Mouse (Mus musculus): ENCODE measurements around the gene Ifnar2. TPM values are rescaled to one million over a fixed set of nuclear protein-coding genes. Genes with fewer than 3 reads are reported as not detected.

Ifnar2 gene
- polyA plus RNA-seq, 1 experiment from 2014 or later, result 32.5 TPM

DNA sequence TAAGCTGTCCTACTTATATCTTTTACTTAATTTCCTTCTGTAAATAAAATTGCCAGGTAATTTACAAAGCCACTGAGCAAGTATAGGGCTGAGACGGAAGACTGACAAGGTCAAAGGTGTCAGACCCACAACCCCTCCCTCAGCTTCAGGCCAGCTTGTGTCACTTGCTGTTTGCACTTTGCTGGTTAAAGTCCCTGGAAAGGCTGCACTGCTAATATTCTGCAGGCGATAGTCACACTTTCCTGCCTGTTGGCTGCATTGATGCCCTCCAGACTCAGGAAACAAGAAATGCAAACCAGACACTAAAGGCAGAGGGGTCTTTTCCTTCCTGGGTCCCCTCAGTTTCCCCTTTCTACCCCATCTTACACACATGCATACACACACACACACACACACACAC, 10.6 kb upstream of the Ifnar2 start:
- Histone ChIP-seq H3K27ac (no peak overlapping the region), H3K9ac (no peak overlapping the region), H3K4me2 (no peak overlapping the region), H3K4me3 (no peak overlapping the region), H3K27me3 (peaks cover under 1% of the 10 kb centered on the region; the same call in 1 of the 2 replicates), H3K4me1 (no peaks in the 10 kb centered on the region), H3K36me3 (ENCODE audit: poor library complexity, severe bottlenecking) (no peaks in the 10 kb centered on the region), H3K9me3 (replicated peaks) (no peaks in the 10 kb centered on the region)
- WGBS, result 74% methylated on average over 2 of the region's 2 CpGs
- no peak for ATAC-seq

DNA sequence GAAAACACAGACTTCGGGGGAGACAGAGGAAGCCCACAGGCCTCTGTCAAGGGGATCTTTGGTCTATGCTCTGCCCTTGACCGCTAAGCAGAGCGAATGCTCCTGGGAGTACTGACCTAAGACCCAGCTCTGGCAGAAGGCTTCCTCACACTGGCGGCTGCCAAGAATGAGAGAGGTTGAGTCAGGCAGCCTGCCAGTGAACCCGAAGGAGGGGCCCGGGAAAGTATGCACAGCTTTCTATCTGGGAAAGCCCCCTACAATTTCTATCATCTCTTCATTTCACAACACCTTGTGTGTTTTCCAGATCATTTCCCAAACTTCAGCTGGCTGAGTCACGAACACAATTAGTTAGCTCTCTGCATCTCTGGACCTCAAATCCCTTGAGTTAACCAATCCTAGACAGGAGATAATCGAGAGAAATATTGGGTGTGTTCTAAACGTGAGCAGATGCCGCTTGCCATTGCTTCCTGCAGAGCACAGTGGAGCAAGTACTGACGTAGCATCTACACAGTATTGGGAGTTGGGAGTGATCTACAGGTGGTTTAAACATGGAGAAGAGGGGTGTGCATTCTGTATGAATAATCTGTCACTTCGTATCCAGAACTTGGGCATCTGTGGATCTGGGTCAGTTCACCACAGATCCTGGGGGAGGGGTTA, 9.8 kb upstream of the Ifnar2 start:
- H3K4me2 ChIP-seq, result no peak overlapping the region
- H3K9me3 ChIP-seq (replicated peaks), result no peaks in the 10 kb centered on the region
- no peaks in the 10 kb centered on the region for H3K4me1 ChIP-seq
- no peaks in the 10 kb centered on the region for H3K36me3 ChIP-seq (ENCODE audit: poor library complexity, severe bottlenecking)
- no peak overlapping the region for H3K27ac ChIP-seq
- ATAC-seq, result no peak
- no peak overlapping the region for H3K4me3 ChIP-seq
- H3K27me3 ChIP-seq, result no peaks in the 10 kb centered on the region
- H3K9ac ChIP-seq, result no peak overlapping the region
- 73% methylated on average over 12 of the region's 12 CpGs for WGBS

DNA sequence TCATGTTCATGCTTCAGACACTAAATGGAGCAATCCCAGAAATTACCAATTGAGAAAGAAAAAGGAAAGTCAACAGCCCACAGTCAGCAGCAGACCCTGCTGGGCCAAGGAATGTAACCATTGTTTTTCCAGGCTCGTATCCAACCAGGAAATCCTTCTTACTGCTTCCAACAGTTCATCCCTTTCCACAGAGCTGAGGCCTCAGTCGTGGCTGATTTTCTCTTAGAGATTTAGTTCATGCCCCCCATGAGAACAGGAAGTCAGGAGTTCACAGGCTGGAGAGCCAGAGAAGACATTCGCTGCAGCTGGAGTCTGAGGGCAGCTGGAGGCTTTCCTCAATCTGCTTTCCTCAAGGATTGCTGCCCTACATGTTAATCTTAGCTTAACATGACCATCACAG, 9.1 kb upstream of the Ifnar2 start:
- Histone ChIP-seq H3K4me2 (no peak overlapping the region), H3K9ac (no peak overlapping the region), H3K27ac (no peak overlapping the region), H3K4me1 (no peaks in the 10 kb centered on the region), H3K4me3 (no peak overlapping the region), H3K36me3 (ENCODE audit: poor library complexity, severe bottlenecking) (no peaks in the 10 kb centered on the region), H3K27me3 (no peaks in the 10 kb centered on the region), H3K9me3 (replicated peaks) (no peaks in the 10 kb centered on the region)
- ATAC-seq, result no peak
- 36% methylated on average over 3 of the region's 3 CpGs for WGBS

- Histone ChIP-seq H3K9ac (no peak overlapping the region), H3K4me2 (no peak overlapping the region), H3K9me3 (replicated peaks) (no peaks in the 10 kb centered on the region; the same call in 1 of the 2 replicates), H3K4me3 (no peak overlapping the region), H3K27me3 (no peaks in the 10 kb centered on the region), H3K36me3 (ENCODE audit: poor library complexity, severe bottlenecking) (no peaks in the 10 kb centered on the region), H3K4me1 (no peaks in the 10 kb centered on the region), H3K27ac (no peak overlapping the region)
- ATAC-seq, result no peak
Measured at GRCm38 (mm10) chr16:91366567-91366966, 6.0 kb upstream of the Ifnar2 start.

DNA sequence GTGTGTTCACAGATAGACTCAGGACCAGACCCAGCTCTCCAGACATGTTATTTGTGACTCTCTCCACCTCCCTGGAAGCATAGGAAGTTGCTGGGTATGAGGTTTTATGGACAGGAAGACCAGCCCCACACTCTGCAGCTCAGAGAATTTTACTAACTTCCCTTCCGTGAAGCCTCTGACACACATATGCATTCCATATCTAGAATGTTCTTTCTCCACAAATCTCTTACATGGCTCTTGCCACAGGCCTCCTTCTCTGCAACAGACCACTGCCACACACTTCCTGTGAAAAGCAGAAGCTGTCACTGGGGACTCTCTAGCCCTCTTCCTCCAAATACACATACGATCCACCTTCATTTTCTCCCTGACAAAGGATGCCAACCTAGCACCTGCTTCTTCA, 5.5 kb upstream of the Ifnar2 start:
- no peaks in the 10 kb centered on the region; the same call in 1 of the 2 replicates for H3K9me3 ChIP-seq (replicated peaks)
- H3K4me3 ChIP-seq, result no peak overlapping the region
- no peaks in the 10 kb centered on the region for H3K36me3 ChIP-seq (ENCODE audit: poor library complexity, severe bottlenecking)
- no peak overlapping the region for H3K4me2 ChIP-seq
- no peak overlapping the region for H3K9ac ChIP-seq
- H3K27me3 ChIP-seq, result no peaks in the 10 kb centered on the region
- no peaks in the 10 kb centered on the region for H3K4me1 ChIP-seq
- no peak for ATAC-seq
- no peak overlapping the region for H3K27ac ChIP-seq
- 95% methylated on average over 2 of the region's 2 CpGs for WGBS

DNA sequence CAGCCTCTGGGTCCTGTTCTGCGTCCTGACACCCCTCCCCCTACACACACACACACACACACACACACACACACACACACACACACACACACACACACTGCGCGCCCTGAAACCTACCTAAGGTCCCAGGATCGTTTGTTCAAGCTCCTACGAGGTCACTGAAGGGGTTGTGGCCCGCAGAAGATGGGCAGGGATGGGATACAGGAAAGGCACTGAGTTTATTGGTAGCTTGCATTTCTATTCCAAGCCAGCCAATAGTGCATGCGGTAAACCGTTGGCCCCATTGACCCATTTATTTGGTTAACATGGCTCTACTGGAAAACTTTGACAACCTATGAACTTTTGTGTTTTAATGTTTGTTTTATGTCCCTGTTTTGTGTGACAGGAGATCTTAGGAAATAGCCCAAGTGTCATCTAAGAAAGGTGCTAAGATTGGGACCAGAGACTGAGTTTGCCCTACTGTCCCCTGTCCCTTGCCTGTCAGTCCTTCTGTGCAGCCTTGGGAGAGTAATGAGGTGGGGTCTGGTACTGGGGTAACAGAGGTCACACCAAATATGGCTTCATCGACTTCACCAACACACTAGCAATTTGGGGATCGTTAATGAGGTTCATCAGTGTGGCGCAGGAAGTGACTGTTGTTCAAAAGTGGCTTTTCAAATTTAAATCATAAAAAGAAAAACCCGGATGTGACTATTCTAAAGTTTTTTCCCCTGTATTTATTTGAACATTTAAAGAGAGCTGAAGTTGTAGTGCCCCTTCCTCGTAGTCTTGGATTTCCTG, 1.1 kb downstream of the Ifnar2 start:
- Histone ChIP-seq H3K27ac (peak overlapping the region; percentile 95), H3K27me3 (no peaks in the 10 kb centered on the region), H3K9me3 (replicated peaks) (no peaks in the 10 kb centered on the region; the same call in 1 of the 2 replicates), H3K4me1 (peaks cover 19% of the 10 kb centered on the region), H3K9ac (peak overlapping the region; percentile 95), H3K4me2 (peak overlapping the region; percentile 73), H3K36me3 (ENCODE audit: poor library complexity, severe bottlenecking) (peaks cover 3% of the 10 kb centered on the region; the same call in 1 of the 2 replicates), H3K4me3 (peak overlapping the region; percentile 82)
- 53% methylated on average over 12 of the region's 13 CpGs for WGBS
- ATAC-seq, result no peak

DNA sequence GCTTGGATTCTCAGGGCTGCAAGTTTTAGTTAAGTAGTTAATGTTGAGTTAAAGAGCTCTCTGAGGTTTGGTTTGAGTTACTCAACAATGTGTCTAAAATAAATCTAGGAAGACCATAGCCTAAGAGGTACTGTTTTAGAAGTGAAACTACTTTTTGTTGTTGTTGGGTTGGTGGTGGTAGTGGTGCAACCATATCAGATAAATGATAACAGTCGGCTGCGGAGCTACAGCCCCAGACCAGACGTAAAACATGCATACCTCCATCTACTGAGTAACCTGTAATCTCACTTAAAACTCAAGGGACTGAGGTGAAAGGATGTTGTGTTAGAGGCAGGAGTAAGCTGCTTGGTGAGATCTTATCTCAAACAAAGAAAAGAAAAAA, 1.7 kb downstream of the Ifnar2 start:
- H3K27ac ChIP-seq, result no peak overlapping the region
- H3K27me3 ChIP-seq, result no peaks in the 10 kb centered on the region
- H3K4me1 ChIP-seq, result peaks cover 25% of the 10 kb centered on the region
- H3K4me3 ChIP-seq, result peak overlapping the region; percentile 82; the same call in 1 of the 2 replicates
- H3K9ac ChIP-seq, result no peak overlapping the region
- peaks cover 3% of the 10 kb centered on the region; the same call in 1 of the 2 replicates for H3K36me3 ChIP-seq (ENCODE audit: poor library complexity, severe bottlenecking)
- ATAC-seq, result no peak
- 96% methylated on average over 3 of the region's 3 CpGs for WGBS
- no peaks in the 10 kb centered on the region; the same call in 1 of the 2 replicates for H3K9me3 ChIP-seq (replicated peaks)
- H3K4me2 ChIP-seq, result peak overlapping the region; percentile 73; the same call in 1 of the 2 replicates

DNA sequence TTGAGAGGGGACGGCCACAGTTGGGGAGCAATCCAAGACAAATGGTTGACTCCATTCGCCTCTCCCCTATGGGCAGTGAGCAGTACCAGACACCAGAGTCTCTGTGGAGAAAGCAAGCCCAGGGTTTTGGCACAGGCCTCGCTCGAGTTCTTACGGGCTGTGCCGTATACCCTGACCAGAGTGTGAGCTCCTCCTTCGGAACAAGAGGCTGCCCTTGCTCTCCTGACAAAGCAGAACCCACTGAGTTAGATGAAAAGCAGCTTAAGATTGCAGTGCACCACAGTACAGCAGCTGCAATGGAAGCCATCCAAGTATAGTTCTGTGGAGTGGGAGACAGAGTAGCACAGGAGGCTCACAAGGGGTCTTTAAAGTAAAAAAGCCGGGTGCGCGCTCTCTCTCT, 4.1 kb downstream of the Ifnar2 start:
- Histone ChIP-seq H3K9me3 (replicated peaks) (no peaks in the 10 kb centered on the region), H3K36me3 (ENCODE audit: poor library complexity, severe bottlenecking) (peaks cover 3% of the 10 kb centered on the region; the same call in 1 of the 2 replicates), H3K4me1 (peaks cover 28% of the 10 kb centered on the region), H3K27ac (0 out of 2 replicates have a peak overlapping the region, but pooled peaks have one; percentile 3), H3K27me3 (no peaks in the 10 kb centered on the region), H3K9ac (no peak overlapping the region), H3K4me2 (no peak overlapping the region), H3K4me3 (no peak overlapping the region)
- 88% methylated on average over 10 of the region's 10 CpGs for WGBS
- no peak for ATAC-seq

GRCm38 (mm10) chr16:91378431-91378986, 5.9 kb downstream of the Ifnar2 start:
- Histone ChIP-seq H3K27ac (0 out of 2 replicates have a peak overlapping the region, but pooled peaks have one; percentile 69), H3K4me2 (0 out of 2 replicates have a peak overlapping the region, but pooled peaks have one; percentile 10), H3K4me1 (peaks cover 23% of the 10 kb centered on the region), H3K4me3 (no peak overlapping the region), H3K9ac (no peak overlapping the region), H3K36me3 (ENCODE audit: poor library complexity, severe bottlenecking) (peaks cover 6% of the 10 kb centered on the region; the same call in 1 of the 2 replicates), H3K9me3 (replicated peaks) (no peaks in the 10 kb centered on the region), H3K27me3 (no peaks in the 10 kb centered on the region)
- WGBS, result 62% methylated on average over 17 of the region's 17 CpGs
- no peak for ATAC-seq

GRCm38 (mm10) chr16:91378991-91379390, 6.4 kb downstream of the Ifnar2 start:
- peaks cover 18% of the 10 kb centered on the region for H3K4me1 ChIP-seq
- 20% methylated on average over 9 of the region's 9 CpGs for WGBS
- peak overlapping the region; percentile 69; the same call in 1 of the 2 replicates for H3K27ac ChIP-seq
- no peak overlapping the region for H3K4me3 ChIP-seq
- no peaks in the 10 kb centered on the region for H3K27me3 ChIP-seq
- ATAC-seq, result peak; percentile 76
- H3K9ac ChIP-seq, result no peak overlapping the region
- no peaks in the 10 kb centered on the region for H3K9me3 ChIP-seq (replicated peaks)
- H3K36me3 ChIP-seq (ENCODE audit: poor library complexity, severe bottlenecking), result peaks cover 10% of the 10 kb centered on the region
- 0 out of 2 replicates have a peak overlapping the region, but pooled peaks have one; percentile 10 for H3K4me2 ChIP-seq

DNA sequence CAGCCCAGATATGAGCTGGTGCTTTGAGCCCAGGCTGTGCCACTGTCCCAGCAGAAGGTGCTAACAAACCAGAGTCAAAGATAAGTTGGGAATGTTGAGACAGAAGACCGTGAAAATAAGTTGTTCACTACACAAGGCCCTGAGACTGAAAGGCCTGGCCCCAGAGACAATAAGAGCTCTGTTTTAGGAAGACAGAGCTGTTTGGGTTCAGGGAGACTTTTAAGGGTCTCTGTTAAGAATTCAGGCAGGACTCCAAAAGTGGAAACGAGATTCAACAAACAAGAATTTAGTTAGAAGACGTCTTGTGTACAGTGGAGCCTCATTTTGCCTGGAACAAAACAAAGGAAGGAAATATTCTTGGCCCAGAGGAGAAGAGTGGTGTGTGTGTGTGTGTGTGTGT, 6.8 kb downstream of the Ifnar2 start:
- Histone ChIP-seq H3K36me3 (ENCODE audit: poor library complexity, severe bottlenecking) (peaks cover 15% of the 10 kb centered on the region), H3K4me2 (no peak overlapping the region), H3K4me3 (no peak overlapping the region), H3K27me3 (no peaks in the 10 kb centered on the region), H3K4me1 (peaks cover 14% of the 10 kb centered on the region), H3K27ac (peak overlapping the region; percentile 69; the same call in 1 of the 2 replicates), H3K9me3 (replicated peaks) (no peaks in the 10 kb centered on the region), H3K9ac (no peak overlapping the region)
- 12% methylated on average over 3 of the region's 3 CpGs for WGBS
- ATAC-seq, result peak; percentile 51

- Histone ChIP-seq H3K4me3 (no peak overlapping the region), H3K4me1 (peaks cover 8% of the 10 kb centered on the region), H3K27me3 (no peaks in the 10 kb centered on the region), H3K9me3 (replicated peaks) (no peaks in the 10 kb centered on the region), H3K4me2 (no peak overlapping the region), H3K36me3 (ENCODE audit: poor library complexity, severe bottlenecking) (peaks cover 20% of the 10 kb centered on the region), H3K27ac (no peak overlapping the region), H3K9ac (no peak overlapping the region)
- WGBS, result 88% methylated on average over 5 of the region's 5 CpGs
- no peak for ATAC-seq
Measured at GRCm38 (mm10) chr16:91380151-91380550, 7.6 kb downstream of the Ifnar2 start.
